Mouse (Mus musculus): ENCODE data around the gene Eef1akmt2.
A peak's percentile ranks its signal among the peaks of the same experiment; 100 is the strongest.

The Eef1akmt2 gene

DNA sequence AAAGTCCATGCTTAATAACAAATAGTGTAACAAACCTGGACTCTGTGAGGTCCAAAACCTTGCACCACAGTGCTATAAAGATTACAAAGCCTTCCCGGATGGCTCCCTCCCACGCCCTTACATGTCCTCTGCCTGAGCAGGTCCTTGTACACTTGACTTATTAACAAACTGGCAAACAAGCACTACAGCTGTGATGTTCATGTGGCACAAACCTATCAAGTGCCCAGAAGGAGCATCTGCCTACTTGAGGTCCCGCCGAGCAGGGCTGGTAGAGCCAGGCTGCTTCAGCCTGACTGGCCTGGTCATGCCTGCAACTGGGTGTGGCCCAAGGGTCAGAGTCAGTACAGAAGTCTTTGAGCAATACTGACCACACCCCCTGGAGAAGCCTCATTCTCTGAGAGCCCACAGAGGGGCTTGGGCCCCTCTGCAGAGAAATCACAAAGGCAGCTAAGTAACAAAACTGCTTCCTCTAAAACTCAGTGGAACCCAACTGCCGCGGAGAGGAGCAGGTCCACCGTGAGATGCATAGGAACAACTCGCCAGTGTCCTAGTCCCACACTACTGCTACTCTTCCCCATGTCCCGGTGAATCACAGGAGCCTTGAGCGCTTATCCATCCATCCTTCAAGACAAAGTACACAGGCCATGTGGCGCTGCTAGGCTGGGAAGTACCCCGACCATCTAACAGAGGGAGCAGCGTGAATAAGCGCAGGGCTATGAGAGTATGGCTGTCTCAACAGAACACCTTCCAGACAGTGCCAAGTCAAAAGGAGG lies 61.8 kb downstream of the Eef1akmt2 start:
- DNase-seq (ENCODE audit: low read depth, low spot score), result no peak

DNA sequence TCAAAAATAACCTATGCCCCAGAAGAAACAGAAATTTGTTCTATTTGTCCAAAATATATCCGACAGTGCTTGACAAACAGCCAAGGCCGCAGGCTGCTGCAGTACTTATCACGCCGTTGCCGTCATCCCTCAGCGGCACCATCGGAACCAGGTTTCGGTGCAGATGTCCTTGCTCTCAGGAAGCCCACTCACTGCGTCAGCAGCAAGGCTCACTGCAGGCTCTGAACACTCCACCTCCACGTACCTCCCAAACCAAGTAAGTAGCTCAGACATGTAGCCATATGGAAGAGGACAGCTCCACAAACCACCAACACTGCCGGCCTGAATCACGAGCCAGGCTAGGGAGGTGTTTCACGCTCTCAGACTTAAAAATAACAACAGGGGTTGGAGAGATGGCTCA lies 63.6 kb downstream of the Eef1akmt2 start:
- DNase-seq (ENCODE audit: low read depth, low spot score), result peak; percentile 96

DNA sequence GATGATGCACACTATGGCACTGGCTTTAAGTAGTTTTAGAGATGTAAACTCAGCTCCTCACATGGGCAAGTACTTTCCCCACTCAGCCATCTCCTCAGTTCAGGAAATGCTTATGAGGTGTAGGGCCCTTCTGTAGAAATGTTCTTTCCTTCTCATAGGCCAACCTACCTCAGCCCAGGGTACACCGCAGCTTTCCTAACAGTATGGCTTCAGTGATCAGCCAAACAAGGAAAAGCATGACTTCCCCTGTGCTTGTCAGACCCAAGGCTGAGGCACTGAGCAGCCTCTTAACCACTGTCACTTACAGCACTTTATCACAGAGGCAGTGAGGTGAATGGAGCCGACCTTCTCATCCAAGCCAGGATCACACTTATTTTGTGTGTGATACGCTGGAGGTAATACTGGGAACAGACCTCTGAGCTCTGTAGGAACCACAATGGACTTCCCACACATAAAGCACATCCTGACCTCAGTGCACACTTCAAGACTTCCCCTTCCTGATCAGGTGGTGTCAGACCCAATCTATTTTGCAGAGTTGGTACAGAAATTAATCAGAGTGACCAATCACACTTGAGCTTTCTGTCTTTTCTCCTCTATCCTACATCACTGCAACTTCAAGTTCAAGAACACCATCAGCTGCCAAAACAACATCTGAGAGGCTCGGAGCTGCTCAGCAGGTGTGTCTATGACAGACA lies 64.8 kb downstream of the Eef1akmt2 start:
- no peak for DNase-seq (ENCODE audit: low read depth, low spot score)

DNA sequence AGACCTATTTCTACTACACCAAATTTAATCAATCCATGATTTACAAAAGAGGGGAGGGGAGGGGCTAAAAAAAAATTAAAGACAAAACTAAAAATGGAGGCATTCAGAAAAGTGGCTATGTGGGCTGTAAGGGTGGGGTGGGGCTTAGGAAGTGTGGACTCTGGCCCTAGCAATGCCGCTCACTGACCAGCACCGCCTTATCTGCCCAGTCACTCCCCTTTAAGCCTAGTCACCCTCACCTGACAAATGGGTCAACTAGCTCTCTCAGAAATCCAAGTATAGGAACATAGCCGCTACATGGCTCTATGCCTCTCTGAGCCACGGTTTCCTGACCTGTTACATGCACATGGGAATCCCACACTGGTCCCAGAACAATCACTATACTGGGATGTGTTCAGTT lies 65.5 kb downstream of the Eef1akmt2 start:
- DNase-seq (ENCODE audit: low read depth, low spot score), result no peak

DNA sequence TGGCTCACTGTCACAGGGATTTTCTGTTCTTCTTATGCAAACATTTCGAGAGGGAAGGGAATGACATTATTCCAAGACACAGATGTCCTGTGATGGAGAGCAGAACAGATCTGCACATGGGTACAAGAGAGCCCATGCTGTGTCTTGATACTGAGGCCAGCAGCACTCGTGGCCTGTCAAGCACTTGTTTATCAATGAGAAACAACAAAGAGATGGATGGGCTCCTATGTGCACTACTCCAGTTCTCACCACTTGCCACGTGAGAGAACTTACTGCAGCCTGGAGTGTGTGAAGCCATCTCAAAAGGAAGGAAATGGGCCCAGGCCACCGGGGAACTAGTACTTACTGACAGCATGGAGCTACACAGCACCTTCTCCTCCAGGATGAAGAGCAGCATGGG lies 66.0 kb downstream of the Eef1akmt2 start:
- no peak for DNase-seq (ENCODE audit: low read depth, low spot score)

DNA sequence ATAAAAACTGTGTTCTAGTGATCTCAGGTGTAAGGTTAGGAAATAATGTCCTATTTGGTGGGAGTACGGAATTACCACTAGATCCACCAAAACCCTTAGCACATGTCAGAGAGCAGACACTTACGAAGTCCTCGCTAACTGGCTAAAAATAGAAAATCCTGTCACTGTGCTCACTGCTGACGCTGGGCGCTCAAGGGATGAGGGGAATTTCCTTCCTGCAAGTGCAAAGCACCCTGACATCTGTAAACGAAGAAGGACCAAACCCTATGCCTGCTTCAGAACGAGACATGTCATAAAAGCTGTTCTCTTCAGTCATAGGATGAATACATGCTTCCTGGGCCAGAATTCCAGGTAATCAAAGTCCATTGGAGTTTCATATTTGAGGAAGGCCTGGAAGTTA lies 66.5 kb downstream of the Eef1akmt2 start:
- no peak for DNase-seq (ENCODE audit: low read depth, low spot score)

DNA sequence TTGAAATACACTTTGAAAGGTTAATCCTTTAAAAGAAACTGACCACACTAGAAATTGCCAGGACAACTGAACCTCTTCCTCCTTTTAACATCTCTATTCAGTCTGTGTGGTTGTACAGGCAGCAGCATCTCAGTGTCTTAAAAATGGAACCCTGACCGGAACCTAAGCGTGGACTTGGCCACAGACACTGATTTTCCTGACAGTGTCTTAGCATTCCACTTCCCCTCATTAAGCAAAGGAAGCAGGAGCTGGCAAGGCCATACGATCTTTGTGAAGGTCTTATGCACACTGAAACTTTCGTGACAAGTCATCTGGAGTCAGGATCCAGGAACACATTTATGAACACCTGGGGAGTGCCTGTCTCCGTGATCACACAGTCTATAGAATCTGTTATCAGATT lies 68.4 kb downstream of the Eef1akmt2 start:
- DNase-seq (ENCODE audit: low read depth, low spot score), result no peak

DNA sequence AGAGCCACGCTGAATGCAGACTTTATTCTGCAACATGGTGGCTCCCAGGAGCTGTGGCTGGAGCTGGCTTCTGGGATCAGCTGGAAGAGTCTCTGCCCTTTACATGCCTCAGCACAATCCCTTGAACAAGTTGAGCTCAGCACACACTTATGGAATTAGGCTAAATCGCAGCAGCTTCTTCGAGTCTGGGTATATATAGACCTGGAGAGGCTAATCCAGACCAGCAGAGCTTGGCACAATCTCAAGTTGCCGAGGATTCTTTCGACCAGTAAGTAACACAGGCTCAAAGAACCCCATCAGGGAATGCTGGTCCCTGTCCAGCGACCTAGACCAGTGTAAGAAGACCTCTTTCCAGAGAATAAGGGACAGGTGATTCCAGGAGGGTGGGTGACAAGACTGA lies 70.6 kb downstream of the Eef1akmt2 start:
- no peak for DNase-seq (ENCODE audit: low read depth, low spot score)

DNA sequence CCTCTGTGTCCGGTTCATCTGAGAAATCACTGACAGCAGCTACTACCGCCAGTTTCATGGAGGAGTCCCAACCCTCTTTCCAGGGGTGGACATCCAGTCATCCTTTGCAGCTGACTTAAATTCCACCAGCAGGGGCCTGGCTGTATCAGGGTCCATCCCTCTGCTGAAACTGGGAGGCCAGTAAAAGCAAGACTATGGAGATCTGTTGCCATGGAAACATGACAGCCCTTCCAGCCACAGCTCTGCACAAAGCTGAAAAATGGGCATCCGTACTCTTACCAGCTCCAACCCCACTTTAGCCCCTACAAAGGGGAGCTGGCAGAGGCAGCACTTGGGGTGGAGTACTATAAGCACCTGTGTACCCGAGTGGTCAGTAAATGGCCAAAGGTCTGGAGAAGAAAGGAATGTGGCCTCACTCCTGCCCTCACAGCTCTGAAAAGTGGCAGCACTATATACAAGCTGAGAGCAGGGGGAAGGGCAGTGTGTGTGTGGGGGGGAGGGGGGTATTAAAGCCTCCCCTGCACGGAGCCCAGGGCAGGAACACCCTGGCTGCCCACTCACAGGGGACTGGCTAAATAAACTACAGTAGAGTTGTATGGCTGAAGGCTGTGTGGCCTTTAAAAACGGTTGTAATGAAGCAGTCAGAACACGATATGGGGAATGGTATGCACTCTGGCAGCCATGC lies 71.2 kb downstream of the Eef1akmt2 start:
- no peak for DNase-seq (ENCODE audit: low read depth, low spot score)

DNA sequence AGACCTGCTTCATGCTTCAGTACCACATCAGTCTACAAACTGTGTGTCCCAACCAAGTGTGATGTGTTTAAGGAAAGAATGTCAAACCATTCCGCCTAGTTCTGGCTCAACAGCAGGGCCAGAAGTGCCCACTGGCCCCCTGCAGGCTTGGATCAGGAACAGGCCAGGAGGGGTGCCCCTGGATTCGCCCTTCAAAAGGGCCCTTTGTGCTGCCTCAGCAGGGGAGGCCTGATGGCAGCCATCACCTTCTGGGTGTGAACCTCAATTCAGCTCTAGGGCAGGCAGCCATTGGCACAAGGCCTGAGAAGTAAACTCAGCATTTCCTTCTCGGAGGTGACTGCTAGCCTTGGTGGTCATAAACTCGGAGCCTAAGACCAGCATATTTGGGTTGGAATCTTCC lies 71.9 kb downstream of the Eef1akmt2 start:
- no peak for DNase-seq (ENCODE audit: low read depth, low spot score)

DNA sequence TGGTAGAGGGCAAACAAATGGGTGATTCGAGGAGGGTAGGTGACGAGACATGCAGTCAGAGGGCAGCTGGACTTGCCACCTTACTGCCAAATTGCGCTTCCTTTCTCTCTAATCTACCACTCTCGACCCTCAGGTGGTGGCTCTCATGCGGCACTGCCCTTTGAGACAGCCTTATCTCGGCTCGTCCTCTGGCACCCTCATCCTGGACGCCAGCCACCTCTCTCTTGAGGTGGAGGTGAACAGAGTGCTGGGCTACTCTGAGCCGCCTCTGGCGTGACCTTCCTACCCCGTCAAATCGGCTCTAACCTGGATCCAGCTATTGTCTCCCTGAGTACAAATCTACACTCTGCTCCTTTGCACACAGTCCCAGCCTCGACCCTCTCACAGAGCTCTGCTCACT lies 73.8 kb downstream of the Eef1akmt2 start:
- DNase-seq (ENCODE audit: low read depth, low spot score), result no peak

DNA sequence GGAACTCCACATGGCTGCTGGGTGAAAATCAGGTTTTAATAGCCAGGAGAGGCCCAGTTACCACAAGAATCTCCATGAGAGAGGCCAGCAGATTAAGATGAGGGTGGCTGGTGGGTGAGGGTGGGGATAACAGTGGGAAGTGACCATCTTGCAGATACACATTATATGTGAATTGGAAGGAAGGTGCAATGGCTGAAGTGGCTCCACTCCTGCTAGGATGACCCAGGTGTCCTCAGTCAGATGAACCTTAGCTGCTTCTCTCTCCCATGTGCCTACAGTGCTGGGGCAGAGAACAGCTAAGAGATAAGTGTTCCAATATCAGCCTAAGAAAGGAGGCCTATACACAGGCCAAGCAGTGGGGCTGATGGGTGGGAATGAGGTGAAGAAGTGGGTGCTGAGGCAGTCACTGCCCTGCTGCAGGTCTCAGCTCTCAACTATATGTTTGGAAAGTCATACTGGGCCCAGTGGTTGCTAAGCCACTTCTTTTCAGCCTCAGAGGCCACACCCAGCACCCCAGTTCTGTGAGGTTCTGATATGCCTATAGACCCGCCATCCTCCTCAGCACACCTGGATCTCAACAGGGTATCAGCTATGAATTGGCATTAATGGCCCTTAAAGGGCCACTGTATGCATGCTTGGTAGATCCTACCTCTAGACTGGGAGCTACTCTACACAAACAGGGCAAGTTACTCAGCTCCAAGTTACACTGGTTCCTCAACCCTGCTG lies 74.6 kb downstream of the Eef1akmt2 start:
- DNase-seq (ENCODE audit: low read depth, low spot score), result no peak

All from telencephalon, adult 2 months (tissue).